ENCODE assay signal across 9 mouse cellular contexts in genomic region chr3:108423844-108424801, GRCm38 (mm10). TPM values are rescaled to one million over a fixed set of nuclear protein-coding genes. Genes with fewer than 3 reads are reported as not detected.
DNase-seq lines count a peak whose midpoint lies in the region; ATAC-seq and TF ChIP-seq lines count a peak whose summit lies in the region.
"Had no signal": no experiment of that assay in that cellular context is flagged by ENCODE, and none has a peak within 500 bp of the region (broad histone marks: within the 10 kb centered on the region; RNA-seq: fewer than 3 reads in every experiment).

No protein-coding gene starts in this region.

- H3K9me3 ChIP-seq in intestine, embryonic 16.5 days (ENCODE audit: control insufficient read depth, low read length) = no peaks in the 10 kb centered on the region
- H3K9me3 ChIP-seq in liver, embryonic 14.5 days (ENCODE audit: control insufficient read depth, low read length) = no peaks in the 10 kb centered on the region
- H3K9me3 ChIP-seq in neural tube, embryonic 14.5 days (ENCODE audit: control insufficient read depth, low read length) = no peaks in the 10 kb centered on the region
- H3K9me3 ChIP-seq: megakaryocyte, embryonic 14.5 days had no signal

- no peaks in the 10 kb centered on the region for H3K27me3 ChIP-seq in intestine, embryonic 16.5 days (replicated peaks; ENCODE audit: control insufficient read depth, insufficient read depth, low read length)
- no peaks in the 10 kb centered on the region for H3K27me3 ChIP-seq in liver, embryonic 14.5 days (ENCODE audit: control insufficient read depth, insufficient read depth, low read length)
- no peaks in the 10 kb centered on the region for H3K27me3 ChIP-seq in neural tube, embryonic 14.5 days (ENCODE audit: control insufficient read depth, insufficient read depth, low read length)

- WGBS in intestine, embryonic 16.5 days = 22% methylated on average over 11 of the region's 11 CpGs
- 23% methylated on average over 11 of the region's 11 CpGs for WGBS in liver, embryonic 14.5 days (ENCODE audit: insufficient replicate concordance)
- 17% methylated on average over 11 of the region's 11 CpGs for WGBS in neural tube, embryonic 14.5 days

- peak overlapping the region; percentile 1; the same call in 1 of the 2 replicates for H3K4me2 ChIP-seq in intestine, embryonic 16.5 days (ENCODE audit: low read depth, low read length)
- H3K4me2 ChIP-seq in liver, embryonic 14.5 days (ENCODE audit: low read depth) = no peak overlapping the region
- peak overlapping the region; percentile 42; the same call in 1 of the 2 replicates for H3K4me2 ChIP-seq in neural tube, embryonic 14.5 days (ENCODE audit: low read depth, low read length)

- no peak for TF ChIP-seq CTCF in liver, embryonic 14.5 days (IDR thresholded peaks at IDR 0.05; ENCODE audit: low read depth)

- DNase-seq in layer of hippocampus, postnatal 36 days = peak; percentile 47 to 59
- no peak for DNase-seq in layer of hippocampus, adult 9-10 months (ENCODE audit: low spot score)
- peak; percentile 72 to 86 for DNase-seq in cerebellum, adult 18-20 months
- peak; percentile 39 for DNase-seq in forelimb bud, embryonic 11.5 days (ENCODE audit: low read depth, low spot score)
- no peak for DNase-seq in liver, embryonic 14.5 days (ENCODE audit: low read depth in 3 of 3, low spot score in 3 of 3)
- DNase-seq in testis, postnatal 14 days (ENCODE audit: low spot score) = no peak

- no peak for TF ChIP-seq EP300 in liver, embryonic 14.5 days (IDR thresholded peaks at IDR 0.05; ENCODE audit: low read depth)

- no peak overlapping the region for H3K4me3 ChIP-seq in intestine, embryonic 16.5 days (ENCODE audit: low read length)
- no peak overlapping the region for H3K4me3 ChIP-seq in liver, embryonic 14.5 days (ENCODE audit: insufficient read depth in 1 of 2, low read depth in 2 of 2, low read length in 2 of 2)
- no peak overlapping the region for H3K4me3 ChIP-seq in neural tube, embryonic 14.5 days (ENCODE audit: low read depth, low read length)
- H3K4me3 ChIP-seq: megakaryocyte, embryonic 14.5 days had no signal

- peak; percentile 69 for ATAC-seq in intestine, embryonic 16.5 days
- peak; percentile 27; the same call in 1 of the 2 replicates for ATAC-seq in liver, embryonic 14.5 days (ENCODE audit: insufficient read depth)
- peak; percentile 83 for ATAC-seq in neural tube, embryonic 14.5 days (ENCODE audit: low read depth)

- peaks cover 17% of the 10 kb centered on the region; the same call in 1 of the 2 replicates for H3K36me3 ChIP-seq in intestine, embryonic 16.5 days (ENCODE audit: control insufficient read depth, insufficient read depth, low read length)
- peaks cover 34% of the 10 kb centered on the region for H3K36me3 ChIP-seq in liver, embryonic 14.5 days (replicated peaks; ENCODE audit: control insufficient read depth, insufficient read depth, low read depth)
- H3K36me3 ChIP-seq in neural tube, embryonic 14.5 days (ENCODE audit: control insufficient read depth, insufficient read depth, low read length) = peaks cover 37% of the 10 kb centered on the region

- H3K9ac ChIP-seq in intestine, embryonic 16.5 days (ENCODE audit: low read depth, low read length) = 0 out of 2 replicates have a peak overlapping the region, but pooled peaks have one; percentile 3
- H3K9ac ChIP-seq in liver, embryonic 14.5 days (replicated peaks) = no peak overlapping the region
- H3K9ac ChIP-seq in neural tube, embryonic 14.5 days (replicated peaks; ENCODE audit: low read depth, low read length) = peak overlapping the region; percentile 43

- H3K27ac ChIP-seq in intestine, embryonic 16.5 days (ENCODE audit: low read length) = no peak overlapping the region
- no peak overlapping the region for H3K27ac ChIP-seq in liver, embryonic 14.5 days
- H3K27ac ChIP-seq in neural tube, embryonic 14.5 days (ENCODE audit: low read depth, low read length) = peak overlapping the region; percentile 58

- peaks cover 7% of the 10 kb centered on the region for H3K4me1 ChIP-seq in intestine, embryonic 16.5 days (ENCODE audit: control insufficient read depth, insufficient read depth, low read length)
- H3K4me1 ChIP-seq in liver, embryonic 14.5 days (replicated peaks; ENCODE audit: control insufficient read depth in 2 of 2, insufficient read depth in 2 of 2, low read length in 1 of 2) = peaks cover 2 to 3% of the 10 kb centered on the region in 2 experiments; a peak in 2 of 4 replicates
- H3K4me1 ChIP-seq in neural tube, embryonic 14.5 days (ENCODE audit: control insufficient read depth, insufficient read depth, low read length) = peaks cover 22% of the 10 kb centered on the region

RNA-seq across cellular contexts. Expression of gene Celsr2, which starts 8.8 kb away (rescaled TPM):
- 100 to 1,000 TPM; 178 to 190 TPM for total RNA-seq in layer of hippocampus, postnatal 36 days (2021)
- polyA plus RNA-seq in intestine, embryonic 16.5 days (2015; fragmentation: Nextera tagmentation; extraction: Ambion mirVana) = 2.6 and 3.0 TPM in 2 replicates
- 0.38 and 0.64 TPM in 2 replicates for polyA plus RNA-seq in liver, embryonic 14.5 days (2012; rRNA removed)
- polyA plus RNA-seq in liver, embryonic 14.5 days (2014; fragmentation: Nextera tagmentation; extraction: Ambion mirVana) = 0.22 and 0.27 TPM in 2 replicates
- polyA plus RNA-seq in neural tube, embryonic 14.5 days (2014; fragmentation: Nextera tagmentation; extraction: Ambion mirVana) = 50.4 and 56.7 TPM in 2 replicates

RNA-seq across cellular contexts. Expression of gene Sars, which starts 20.9 kb away (rescaled TPM):
- 100 to 1,000 TPM; 190 to 210 TPM for total RNA-seq in layer of hippocampus, postnatal 36 days (2021)
- 166 and 168 TPM in 2 replicates for polyA plus RNA-seq in intestine, embryonic 16.5 days (2015; fragmentation: Nextera tagmentation; extraction: Ambion mirVana)
- 23.8 and 39.9 TPM in 2 replicates for polyA plus RNA-seq in liver, embryonic 14.5 days (2012; rRNA removed)
- polyA plus RNA-seq in liver, embryonic 14.5 days (2014; fragmentation: Nextera tagmentation; extraction: Ambion mirVana) = 76.1 and 81.4 TPM in 2 replicates
- polyA plus RNA-seq in neural tube, embryonic 14.5 days (2014; fragmentation: Nextera tagmentation; extraction: Ambion mirVana) = 223 and 244 TPM in 2 replicates

RNA-seq across cellular contexts. Expression of gene Psrc1, which starts 40.5 kb away (rescaled TPM):
- total RNA-seq in layer of hippocampus, postnatal 36 days (2021) = 10 to 100 TPM; 18.4 TPM
- 22.1 and 26.1 TPM in 2 replicates for polyA plus RNA-seq in intestine, embryonic 16.5 days (2015; fragmentation: Nextera tagmentation; extraction: Ambion mirVana)
- 18.3 and 20.3 TPM in 2 replicates for polyA plus RNA-seq in liver, embryonic 14.5 days (2012; rRNA removed)
- polyA plus RNA-seq in liver, embryonic 14.5 days (2014; fragmentation: Nextera tagmentation; extraction: Ambion mirVana) = 12.3 and 15.7 TPM in 2 replicates
- polyA plus RNA-seq in neural tube, embryonic 14.5 days (2014; fragmentation: Nextera tagmentation; extraction: Ambion mirVana) = 3.2 and 3.5 TPM in 2 replicates

RNA-seq across cellular contexts. Expression of gene Mybphl, which starts 59.4 kb away (rescaled TPM):
- total RNA-seq in layer of hippocampus, postnatal 36 days (2021) = 1 to 10 TPM; 1.8 to 1.9 TPM
- polyA plus RNA-seq in intestine, embryonic 16.5 days (2015; fragmentation: Nextera tagmentation; extraction: Ambion mirVana) = not detected in 2 replicates
- polyA plus RNA-seq in liver, embryonic 14.5 days (2012; rRNA removed) = 0.17 and 0.20 TPM in 2 replicates
- polyA plus RNA-seq in liver, embryonic 14.5 days (2014; fragmentation: Nextera tagmentation; extraction: Ambion mirVana) = 0.10 and 0.39 TPM in 2 replicates
- polyA plus RNA-seq in neural tube, embryonic 14.5 days (2014; fragmentation: Nextera tagmentation; extraction: Ambion mirVana) = 0.48 TPM in 1 of 2 replicates, not detected in the other

Comparison
In these comparisons a context has a peak if more than half of its experiments do, and no peak if none do; other contexts are left out.
1. DNase-seq: peak in layer of hippocampus, postnatal 36 days (2 of 2), cerebellum, adult 18-20 months (2 of 2) and forelimb bud, embryonic 11.5 days (single experiment); none in layer of hippocampus, adult 9-10 months (single experiment), liver, embryonic 14.5 days (0 of 3) and testis, postnatal 14 days (single experiment).
2. ATAC-seq: peak in every context shown above with its lines; median percentile 83 in neural tube, embryonic 14.5 days; 69 in intestine, embryonic 16.5 days; 27 in liver, embryonic 14.5 days.
3. RNA of gene Celsr2, which starts 8.8 kb away (polyA plus RNA-seq): 50.4 to 56.7 TPM in neural tube, embryonic 14.5 days; 2.6 to 3.0 TPM in intestine, embryonic 16.5 days and 0.22 to 0.64 TPM in liver, embryonic 14.5 days; every median in the first group is over 10 times any median in the second.